Mouse (Mus musculus): Measurements from ENCODE around the gene Mars.

The Mars gene

GRCm38 (mm10) chr10:127311476-127312355 lies at the start of gene Mars:
TSS of gene Mars (minus strand) at chr10:127311786.
- peak; percentile 91 for DNase-seq (ENCODE audit: extremely low read depth, low read depth)

GRCm38 (mm10) chr10:127360714-127361113 lies 49.1 kb upstream of the Mars start:
- DNase-seq (ENCODE audit: extremely low read depth, low read depth) = no peak

- DNase-seq (ENCODE audit: extremely low read depth, low read depth) = no peak
Observed at GRCm38 (mm10) chr10:127355336-127355735, 43.8 kb upstream of the Mars start.

GRCm38 (mm10) chr10:127353909-127354895 lies 42.6 kb upstream of the Mars start, which contains the start of gene Inhbe:
TSS of gene Inhbe (minus strand) at chr10:127354411.
- DNase-seq (ENCODE audit: extremely low read depth, low read depth) = no peak

- no peak for DNase-seq (ENCODE audit: extremely low read depth, low read depth)
Observed at GRCm38 (mm10) chr10:127352766-127353165, 41.2 kb upstream of the Mars start.

GRCm38 (mm10) chr10:127352187-127352586 lies 40.6 kb upstream of the Mars start:
- DNase-seq (ENCODE audit: extremely low read depth, low read depth) = no peak

GRCm38 (mm10) chr10:127351719-127352118 lies 40.1 kb upstream of the Mars start:
- DNase-seq (ENCODE audit: extremely low read depth, low read depth) = no peak

- no peak for DNase-seq (ENCODE audit: extremely low read depth, low read depth)
Observed at GRCm38 (mm10) chr10:127351285-127351595, 39.7 kb upstream of the Mars start.

- peak; percentile 56 for DNase-seq (ENCODE audit: extremely low read depth, low read depth)
Observed at GRCm38 (mm10) chr10:127350594-127351284, 39.2 kb upstream of the Mars start.

GRCm38 (mm10) chr10:127349810-127350209 lies 38.2 kb upstream of the Mars start:
- no peak for DNase-seq (ENCODE audit: extremely low read depth, low read depth)

- peak; percentile 43 for DNase-seq (ENCODE audit: extremely low read depth, low read depth)
Observed at GRCm38 (mm10) chr10:127348957-127349356, 37.4 kb upstream of the Mars start.

GRCm38 (mm10) chr10:127346173-127346572 lies 34.6 kb upstream of the Mars start:
- DNase-seq (ENCODE audit: extremely low read depth, low read depth) = no peak

GRCm38 (mm10) chr10:127343029-127343428 lies 31.4 kb upstream of the Mars start:
- no peak for DNase-seq (ENCODE audit: extremely low read depth, low read depth)

GRCm38 (mm10) chr10:127341891-127342639 lies 30.5 kb upstream of the Mars start, which contains the start of gene Gli1:
TSS of gene Gli1 (minus strand) at chr10:127341974.
- peak; percentile 89 for DNase-seq (ENCODE audit: extremely low read depth, low read depth)

GRCm38 (mm10) chr10:127341360-127341690 lies 29.7 kb upstream of the Mars start:
- no peak for DNase-seq (ENCODE audit: extremely low read depth, low read depth)

GRCm38 (mm10) chr10:127340577-127341359 lies 29.2 kb upstream of the Mars start:
- no peak for DNase-seq (ENCODE audit: extremely low read depth, low read depth)

- DNase-seq (ENCODE audit: extremely low read depth, low read depth) = peak; percentile 61
Observed at GRCm38 (mm10) chr10:127339683-127340576, 28.3 kb upstream of the Mars start.

- peak; percentile 93 for DNase-seq (ENCODE audit: extremely low read depth, low read depth)
Observed at GRCm38 (mm10) chr10:127338930-127339682, 27.5 kb upstream of the Mars start.

Measured in MEL-GATA-1-ER (cell line).